Mouse (Mus musculus) G1E (cell line): Measurements from ENCODE around the gene Rpp25l. TPM values are rescaled to one million over a fixed set of nuclear protein-coding genes. Genes with fewer than 3 reads are reported as not detected.
"Not testable (repeated sequence)": the region's sequence is repeated elsewhere in the genome, so short reads cannot be mapped to it uniquely, and the experiment has no call there.

ENCODE experiments used
- ATAC-seq: 2 replicates; pipeline ENCODE4 v1.8.0; 2016; ENCODE audit warnings: mild to moderate bottlenecking; ENCODE audit not compliant: insufficient number of reproducible peaks, poor library complexity, low FRiP score, severe bottlenecking; ENCODE audit errors: extremely low read depth
- DNase-seq: peaks from one replicate; pipeline ENCODE4 v3.0.0; 2012; ENCODE audit warnings: low spot score
- H3K27me3 ChIP-seq: 2 replicates; pipeline ENCODE4 v1.6.1; 2012; ENCODE audit warnings: mild to moderate bottlenecking, low read length, inconsistent platforms; ENCODE audit not compliant: insufficient read depth
- H3K36me3 ChIP-seq: replicated peaks from 2 replicates; pipeline ENCODE3; 2012; ENCODE audit warnings: mild to moderate bottlenecking, inconsistent platforms
- H3K4me1 ChIP-seq: 2 replicates; pipeline ENCODE4 v1.6.1; 2012; ENCODE audit warnings: low read depth, low read length, inconsistent platforms, mixed read lengths; ENCODE audit not compliant: insufficient read depth
- H3K4me3 ChIP-seq: 2 replicates; pipeline ENCODE4 v1.5.1; 2012; ENCODE audit warnings: low read depth, mild to moderate bottlenecking, inconsistent platforms, low read length, moderate library complexity, mixed read lengths
- H3K9me3 ChIP-seq: replicated peaks from 2 replicates; pipeline ENCODE4 v1.6.1; 2012; ENCODE audit warnings: inconsistent platforms
- polyA plus RNA-seq: library from polyadenylated mRNA; stranded (reverse); fragments of >175 nt; gene quantifications from 2 replicates; pipeline ENCODE4 v1.2.3, GENCODE M21; 2012
- total RNA-seq, 2 experiments: library from RNA; stranded (forward) in 1 of 2; stranded (reverse) in 1 of 2; fragments of 200-1000 nt in 1 of 2; fragments of >200 nt in 1 of 2; fragmentation: Nextera tagmentation in 1 of 2; gene quantifications; 2 replicates each; pipeline ENCODE4 v1.2.3; 2014 to 2017

Gene Rpp25l
- total and polyA plus RNA-seq, 3 experiments = 26.3 to 82.0 (median 31.7) TPM

GRCm38 (mm10) chr4:41696930-41697841 is 16.1 kb downstream of the Rpp25l start, which contains the start of gene Cntfr:
Cntfr (minus strand) TSS chr4:41697089.
- DNase-seq, ATAC-seq, H3K36me3 ChIP-seq, H3K4me3 ChIP-seq, H3K27me3 ChIP-seq, H3K9me3 ChIP-seq, H3K4me1 ChIP-seq: not testable (repeated sequence)

- H3K9me3 ChIP-seq, H3K4me3 ChIP-seq, H3K4me1 ChIP-seq, DNase-seq, H3K27me3 ChIP-seq, H3K36me3 ChIP-seq, ATAC-seq: not testable (repeated sequence)
Measured at GRCm38 (mm10) chr4:41696452-41696851, 16.9 kb downstream of the Rpp25l start.

GRCm38 (mm10) chr4:41695800-41696199 is 17.5 kb downstream of the Rpp25l start:
- not testable (repeated sequence) for H3K9me3 ChIP-seq, DNase-seq, H3K36me3 ChIP-seq, H3K4me3 ChIP-seq, H3K27me3 ChIP-seq, ATAC-seq, H3K4me1 ChIP-seq

GRCm38 (mm10) chr4:41693511-41693910 is 19.8 kb downstream of the Rpp25l start:
- not testable (repeated sequence) for H3K9me3 ChIP-seq, ATAC-seq, H3K36me3 ChIP-seq, H3K27me3 ChIP-seq, H3K4me3 ChIP-seq, DNase-seq, H3K4me1 ChIP-seq

- not testable (repeated sequence) for H3K4me1 ChIP-seq, H3K27me3 ChIP-seq, ATAC-seq, DNase-seq, H3K36me3 ChIP-seq, H3K4me3 ChIP-seq, H3K9me3 ChIP-seq
Measured at GRCm38 (mm10) chr4:41690014-41690413, 23.3 kb downstream of the Rpp25l start.

GRCm38 (mm10) chr4:41688562-41688961 is 24.8 kb downstream of the Rpp25l start:
- not testable (repeated sequence) for H3K9me3 ChIP-seq, H3K27me3 ChIP-seq, H3K4me1 ChIP-seq, H3K4me3 ChIP-seq, ATAC-seq, H3K36me3 ChIP-seq, DNase-seq

- ATAC-seq, H3K36me3 ChIP-seq, H3K4me3 ChIP-seq, H3K9me3 ChIP-seq, H3K27me3 ChIP-seq, H3K4me1 ChIP-seq, DNase-seq: not testable (repeated sequence)
Measured at GRCm38 (mm10) chr4:41685882-41686492, 27.3 kb downstream of the Rpp25l start.

GRCm38 (mm10) chr4:41684931-41685453 is 28.3 kb downstream of the Rpp25l start:
- not testable (repeated sequence) for ATAC-seq, DNase-seq, H3K4me1 ChIP-seq, H3K36me3 ChIP-seq, H3K9me3 ChIP-seq, H3K4me3 ChIP-seq, H3K27me3 ChIP-seq

GRCm38 (mm10) chr4:41684131-41684930 is 29.0 kb downstream of the Rpp25l start:
- DNase-seq, ATAC-seq, H3K27me3 ChIP-seq: not testable (repeated sequence)

GRCm38 (mm10) chr4:41683303-41683702 is 30.0 kb downstream of the Rpp25l start:
- not testable (repeated sequence) for H3K4me3 ChIP-seq, H3K36me3 ChIP-seq, ATAC-seq, H3K9me3 ChIP-seq, DNase-seq, H3K4me1 ChIP-seq, H3K27me3 ChIP-seq

More at GRCm38 (mm10) chr4:41684131-41684930, 29.0 kb downstream of the Rpp25l start:
- not testable (repeated sequence) for H3K4me1 ChIP-seq, H3K36me3 ChIP-seq, H3K4me3 ChIP-seq, H3K9me3 ChIP-seq
